Mouse (Mus musculus): ENCODE results near the gene Fam69a.
A peak's percentile ranks its signal among the peaks of the same experiment; 100 is the strongest.
"Not testable (repeated sequence)": the region's sequence is repeated elsewhere in the genome, so short reads cannot be mapped to it uniquely, and the experiment has no call there.

The Fam69a gene

GRCm38 (mm10) chr5:107986967-107987834, at the start of gene Fam69a:
Fam69a (minus strand) TSS chr5:107987085.
- DNase-seq: peak; percentile 79

- no peak for DNase-seq
These were observed 48.6 kb upstream of the Fam69a start for GRCm38 (mm10) chr5:108035523-108035922.

GRCm38 (mm10) chr5:108034194-108034593, 47.3 kb upstream of the Fam69a start:
- DNase-seq: peak; percentile 64

- DNase-seq: peak; percentile 22
These were observed 44.4 kb upstream of the Fam69a start for GRCm38 (mm10) chr5:108031267-108031666.

- DNase-seq: peak; percentile 32
These were observed 43.1 kb upstream of the Fam69a start for GRCm38 (mm10) chr5:108029968-108030367.

- DNase-seq: not testable (repeated sequence)
These were observed 42.1 kb upstream of the Fam69a start for GRCm38 (mm10) chr5:108028797-108029536.

- no peak for DNase-seq
These were observed 41.3 kb upstream of the Fam69a start for GRCm38 (mm10) chr5:108028230-108028629.

- no peak for DNase-seq
These were observed 34.5 kb upstream of the Fam69a start for GRCm38 (mm10) chr5:108021346-108021745.

GRCm38 (mm10) chr5:108019367-108019766, 32.5 kb upstream of the Fam69a start:
- DNase-seq: no peak

- DNase-seq: no peak
These were observed 30.3 kb upstream of the Fam69a start for GRCm38 (mm10) chr5:108017232-108017631.

- peak; percentile 12 for DNase-seq
These were observed 28.5 kb upstream of the Fam69a start for GRCm38 (mm10) chr5:108015422-108015821.

- no peak for DNase-seq
These were observed 27.3 kb upstream of the Fam69a start for GRCm38 (mm10) chr5:108014173-108014572.

- DNase-seq: peak; percentile 46
These were observed 22.8 kb upstream of the Fam69a start for GRCm38 (mm10) chr5:108009721-108010120.

- DNase-seq: peak; percentile 50
These were observed 18.2 kb upstream of the Fam69a start for GRCm38 (mm10) chr5:108005134-108005533.

- DNase-seq: peak; percentile 32
These were observed 15.8 kb upstream of the Fam69a start for GRCm38 (mm10) chr5:108002734-108003133.

- DNase-seq: peak; percentile 85
These were observed 14.1 kb upstream of the Fam69a start for GRCm38 (mm10) chr5:108000776-108001548.

GRCm38 (mm10) chr5:107997717-107998116, 10.8 kb upstream of the Fam69a start:
- peak; percentile 53 for DNase-seq

- peak; percentile 47 for DNase-seq
These were observed 9.1 kb upstream of the Fam69a start for GRCm38 (mm10) chr5:107995936-107996335.

- DNase-seq: peak; percentile 58
These were observed 958 bp upstream of the Fam69a start for GRCm38 (mm10) chr5:107987835-107988251.

- peak; percentile 86 for DNase-seq
These were observed 474 bp downstream of the Fam69a start for GRCm38 (mm10) chr5:107986255-107986966.

GRCm38 (mm10) chr5:107983946-107984345, 2.9 kb downstream of the Fam69a start:
- no peak for DNase-seq

- DNase-seq: no peak
These were observed 4.9 kb downstream of the Fam69a start for GRCm38 (mm10) chr5:107982016-107982415.

All from lung, postnatal 36 days (tissue).